Mouse (Mus musculus): Measurements from ENCODE around the gene Cdk2ap2. TPM values are rescaled to one million over a fixed set of nuclear protein-coding genes. Genes with fewer than 3 reads are reported as not detected.
"Not testable (repeated sequence)": the region's sequence is repeated elsewhere in the genome, so short reads cannot be mapped to it uniquely, and the experiment has no call there.

Gene Cdk2ap2
- polyA plus RNA-seq, 1 experiment from 2014 or later: 88.7 TPM

DNA sequence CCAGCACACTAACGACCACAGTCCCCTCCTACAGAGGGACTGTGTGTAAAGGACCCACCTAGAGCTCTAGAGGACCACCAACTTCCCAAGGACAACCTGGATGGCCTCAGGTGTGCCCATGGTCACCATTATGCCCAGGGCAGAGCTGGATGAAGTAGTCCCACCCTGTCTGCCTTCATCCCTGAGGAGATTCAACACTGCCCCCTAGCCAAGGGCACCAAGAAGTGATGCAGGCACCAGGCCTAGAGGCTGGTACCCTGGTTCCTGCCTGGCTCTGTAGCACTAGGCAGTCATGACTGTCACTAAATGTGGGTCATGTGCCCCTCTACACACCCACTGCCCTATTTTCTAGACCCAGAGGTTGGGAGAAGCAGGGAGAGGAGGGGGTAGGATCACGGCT lies 34.8 kb downstream of the Cdk2ap2 start:
- no peaks in the 10 kb centered on the region for H3K9me3 ChIP-seq (replicated peaks)
- no peaks in the 10 kb centered on the region for H3K27me3 ChIP-seq (replicated peaks)
- H3K4me1 ChIP-seq: peaks cover 12% of the 10 kb centered on the region
- H3K9ac ChIP-seq (replicated peaks): no peak overlapping the region
- WGBS: 87% methylated on average over 2 of the region's 2 CpGs
- H3K27ac ChIP-seq (replicated peaks): no peak overlapping the region
- H3K4me2 ChIP-seq: no peak overlapping the region
- peaks cover 42% of the 10 kb centered on the region for H3K36me3 ChIP-seq
- no peak overlapping the region for H3K4me3 ChIP-seq (replicated peaks)
- ATAC-seq (ENCODE audit: low FRiP score): no peak

GRCm38 (mm10) chr19:4134354-4134753 lies 37.4 kb downstream of the Cdk2ap2 start:
- no peak for ATAC-seq (ENCODE audit: low FRiP score)
- WGBS: 92% methylated on average over 4 of the region's 4 CpGs
- no peak overlapping the region for H3K27ac ChIP-seq (replicated peaks)
- H3K9me3 ChIP-seq (replicated peaks): no peaks in the 10 kb centered on the region
- H3K4me3 ChIP-seq (replicated peaks): no peak overlapping the region
- no peaks in the 10 kb centered on the region for H3K27me3 ChIP-seq (replicated peaks)
- no peak overlapping the region for H3K4me2 ChIP-seq
- H3K4me1 ChIP-seq: peaks cover 4% of the 10 kb centered on the region
- H3K9ac ChIP-seq (replicated peaks): no peak overlapping the region
- H3K36me3 ChIP-seq: peaks cover 31% of the 10 kb centered on the region

- ATAC-seq (ENCODE audit: low FRiP score): not testable (repeated sequence)
Observed at GRCm38 (mm10) chr19:4135229-4135962, 38.4 kb downstream of the Cdk2ap2 start.

GRCm38 (mm10) chr19:4135963-4136345 lies 39.0 kb downstream of the Cdk2ap2 start:
- not testable (repeated sequence) for H3K4me3 ChIP-seq (replicated peaks); H3K9ac ChIP-seq (replicated peaks); H3K9me3 ChIP-seq (replicated peaks); H3K4me1 ChIP-seq; H3K27ac ChIP-seq (replicated peaks); H3K27me3 ChIP-seq (replicated peaks); ATAC-seq (ENCODE audit: low FRiP score); H3K4me2 ChIP-seq
- 26% methylated on average over 8 of the region's 8 CpGs for WGBS
- peaks cover 22% of the 10 kb centered on the region for H3K36me3 ChIP-seq

More at GRCm38 (mm10) chr19:4135229-4135962, 38.4 kb downstream of the Cdk2ap2 start:
- H3K9me3 ChIP-seq (replicated peaks); H3K27me3 ChIP-seq (replicated peaks); H3K4me2 ChIP-seq; H3K4me1 ChIP-seq; H3K4me3 ChIP-seq (replicated peaks); H3K27ac ChIP-seq (replicated peaks); H3K9ac ChIP-seq (replicated peaks): not testable (repeated sequence)
- H3K36me3 ChIP-seq: peaks cover 22% of the 10 kb centered on the region
- 82% methylated on average over 6 of the region's 6 CpGs for WGBS

DNA sequence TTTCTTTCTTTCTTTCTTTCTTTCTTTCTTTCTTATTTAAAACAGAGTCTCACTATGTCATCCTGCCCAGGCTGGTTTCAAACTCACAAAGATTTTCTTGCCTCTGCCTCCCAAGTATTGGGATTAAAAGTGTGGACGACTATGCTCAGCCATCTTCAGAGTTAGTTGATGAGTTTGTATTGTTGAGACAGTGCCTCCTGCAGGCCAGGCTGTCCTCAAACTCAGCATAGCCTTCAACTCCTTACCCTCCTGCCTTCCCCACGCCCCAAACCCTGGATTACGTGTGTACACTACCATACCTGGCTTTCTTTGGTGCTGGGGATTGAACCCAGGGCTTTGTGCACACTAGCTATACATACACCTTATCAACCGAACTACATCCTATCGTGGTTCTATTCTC lies 39.5 kb downstream of the Cdk2ap2 start:
- ATAC-seq (ENCODE audit: low FRiP score): no peak
- Histone ChIP-seq H3K4me1 (peaks cover 6% of the 10 kb centered on the region), H3K9me3 (replicated peaks) (no peaks in the 10 kb centered on the region), H3K4me3 (replicated peaks) (no peak overlapping the region), H3K36me3 (peaks cover 18% of the 10 kb centered on the region), H3K27me3 (replicated peaks) (no peaks in the 10 kb centered on the region), H3K9ac (replicated peaks) (no peak overlapping the region), H3K4me2 (no peak overlapping the region), H3K27ac (replicated peaks) (no peak overlapping the region)
- 84% methylated on average over 5 of the region's 5 CpGs for WGBS

- H3K9me3 ChIP-seq (replicated peaks): no peaks in the 10 kb centered on the region
- no peak overlapping the region for H3K9ac ChIP-seq (replicated peaks)
- no peak overlapping the region for H3K4me3 ChIP-seq (replicated peaks)
- no peaks in the 10 kb centered on the region for H3K27me3 ChIP-seq (replicated peaks)
- WGBS: 73% methylated on average over 5 of the region's 5 CpGs
- no peak for ATAC-seq (ENCODE audit: low FRiP score)
- no peak overlapping the region for H3K27ac ChIP-seq (replicated peaks)
- peaks cover 5% of the 10 kb centered on the region for H3K36me3 ChIP-seq
- H3K4me1 ChIP-seq: peaks cover 6% of the 10 kb centered on the region
- H3K4me2 ChIP-seq: no peak overlapping the region
Observed at GRCm38 (mm10) chr19:4137913-4138312, 40.9 kb downstream of the Cdk2ap2 start.

DNA sequence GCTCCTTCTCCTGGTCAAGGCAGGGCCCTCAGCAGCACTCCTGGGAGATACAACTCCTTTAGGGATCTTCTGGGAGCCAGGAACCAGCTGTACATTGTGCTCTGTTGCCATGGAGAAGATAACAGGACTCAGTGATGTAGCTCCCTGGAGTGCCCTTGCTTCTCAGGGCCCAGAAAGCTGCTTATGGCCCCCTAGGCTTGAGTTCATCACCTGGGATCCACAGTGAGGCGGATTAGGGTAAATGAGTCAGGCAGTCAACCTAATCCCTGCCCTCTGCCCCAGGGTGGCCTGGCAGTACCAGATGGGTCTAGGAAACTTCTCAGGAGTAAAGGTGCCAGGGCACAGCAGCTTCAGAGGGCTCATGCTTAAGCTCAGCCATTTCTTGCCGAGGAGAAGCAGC lies 42.5 kb downstream of the Cdk2ap2 start, which contains the start of gene Gpr152:
TSS of gene Gpr152 (plus strand) at position 342 of the 400 bp plus-strand sequence.
- WGBS: 67% methylated on average over 2 of the region's 2 CpGs
- H3K9ac ChIP-seq (replicated peaks): no peak within 1 kb of the TSS
- H3K27ac ChIP-seq (replicated peaks): no peak within 1 kb of the TSS
- H3K36me3 ChIP-seq: no peaks in the 10 kb centered on the region
- no peak for ATAC-seq (ENCODE audit: low FRiP score)
- peaks cover 6% of the 10 kb centered on the region for H3K4me1 ChIP-seq
- H3K9me3 ChIP-seq (replicated peaks): no peaks in the 10 kb centered on the region
- H3K4me2 ChIP-seq: no peak within 1 kb of the TSS
- H3K4me3 ChIP-seq (replicated peaks): no peak within 1 kb of the TSS
- H3K27me3 ChIP-seq (replicated peaks): no peaks in the 10 kb centered on the region

GRCm38 (mm10) chr19:4140147-4140546 lies 43.2 kb downstream of the Cdk2ap2 start:
- no peak for ATAC-seq (ENCODE audit: low FRiP score)
- Histone ChIP-seq H3K4me2 (no peak overlapping the region), H3K4me1 (peaks cover 6% of the 10 kb centered on the region), H3K9ac (replicated peaks) (no peak overlapping the region), H3K36me3 (no peaks in the 10 kb centered on the region), H3K27me3 (replicated peaks) (no peaks in the 10 kb centered on the region), H3K9me3 (replicated peaks) (no peaks in the 10 kb centered on the region), H3K27ac (replicated peaks) (no peak overlapping the region), H3K4me3 (replicated peaks) (no peak overlapping the region)
- 79% methylated on average over 6 of the region's 6 CpGs for WGBS

DNA sequence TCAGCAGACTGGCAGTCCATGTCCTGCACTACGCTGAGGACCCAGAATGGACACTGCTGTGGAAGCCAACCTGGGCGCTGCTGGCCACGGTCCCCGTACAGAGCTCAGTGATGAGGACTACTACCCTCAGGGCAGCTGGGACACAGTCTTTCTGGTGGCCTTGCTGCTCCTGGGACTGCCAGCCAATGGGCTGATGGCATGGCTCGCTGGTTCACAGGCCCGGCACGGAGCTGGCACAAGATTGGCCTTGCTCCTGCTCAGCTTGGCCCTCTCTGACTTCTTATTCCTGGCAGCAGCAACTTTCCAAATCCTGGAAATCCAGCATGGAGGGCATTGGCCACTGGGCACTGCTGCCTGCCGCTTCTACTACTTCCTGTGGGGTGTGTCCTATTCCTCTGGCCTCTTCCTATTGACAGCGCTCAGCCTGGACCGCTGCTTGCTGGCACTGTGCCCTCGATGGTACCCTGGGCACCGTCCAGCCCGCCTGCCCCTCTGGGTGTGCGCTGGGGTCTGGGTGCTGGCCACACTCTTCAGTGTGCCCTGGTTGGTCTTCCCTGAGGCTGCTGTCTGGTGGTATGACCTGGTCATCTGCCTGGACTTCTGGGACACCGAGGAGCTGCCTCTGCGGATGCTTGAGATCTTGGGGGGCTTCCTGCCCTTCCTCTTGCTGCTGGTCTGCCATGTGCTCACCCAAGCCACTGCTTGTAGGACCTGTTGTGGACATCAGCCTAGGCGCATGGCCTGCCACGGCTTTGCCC lies 45.6 kb downstream of the Cdk2ap2 start:
- 92% methylated on average over 18 of the region's 18 CpGs for WGBS

DNA sequence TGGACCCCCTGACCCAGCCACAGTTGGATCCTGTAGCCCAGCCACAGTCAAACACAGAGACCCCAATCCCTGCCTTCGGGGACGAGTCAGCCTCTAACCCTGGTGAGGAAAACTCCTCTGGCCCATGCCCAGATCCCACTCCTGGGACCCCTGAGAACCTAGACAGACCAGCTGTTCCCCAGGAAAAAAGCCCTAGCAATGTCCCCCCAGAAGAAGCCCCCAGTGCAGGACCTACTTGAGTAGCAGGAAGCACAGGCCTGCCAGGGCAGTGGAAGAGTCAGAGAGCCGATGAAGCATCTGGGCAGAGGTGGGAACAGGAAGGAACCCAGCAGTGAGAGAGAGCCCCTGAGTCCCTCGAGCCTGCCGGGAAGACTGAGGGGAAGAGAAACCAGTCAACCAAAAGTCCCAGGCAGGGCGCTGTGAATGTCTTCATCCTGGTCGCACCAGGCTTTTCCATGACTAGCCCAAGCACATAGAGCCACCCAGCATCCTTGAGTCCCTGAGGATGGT lies 46.8 kb downstream of the Cdk2ap2 start, which contains the start of gene Cabp4:
TSS of gene Cabp4 (minus strand) at position 275 of the 510 bp plus-strand sequence.
- WGBS: 82% methylated on average over 7 of the region's 7 CpGs
- ATAC-seq (ENCODE audit: low FRiP score): no peak
- Histone ChIP-seq H3K27me3 (replicated peaks) (no peaks in the 10 kb centered on the region), H3K9ac (replicated peaks) (no peak within 1 kb of the TSS), H3K36me3 (no peaks in the 10 kb centered on the region), H3K4me2 (no peak within 1 kb of the TSS), H3K4me1 (peaks cover 14% of the 10 kb centered on the region), H3K27ac (replicated peaks) (no peak within 1 kb of the TSS), H3K4me3 (replicated peaks) (no peak within 1 kb of the TSS), H3K9me3 (replicated peaks) (no peaks in the 10 kb centered on the region)

More for the DNA sequence above, 45.6 kb downstream of the Cdk2ap2 start:
- H3K36me3 ChIP-seq: no peaks in the 10 kb centered on the region
- no peak for ATAC-seq (ENCODE audit: low FRiP score)
- H3K4me3 ChIP-seq (replicated peaks): no peak overlapping the region
- no peak overlapping the region for H3K4me2 ChIP-seq
- peaks cover 7% of the 10 kb centered on the region for H3K4me1 ChIP-seq
- no peak overlapping the region for H3K27ac ChIP-seq (replicated peaks)
- H3K9ac ChIP-seq (replicated peaks): no peak overlapping the region
- H3K9me3 ChIP-seq (replicated peaks): no peaks in the 10 kb centered on the region
- H3K27me3 ChIP-seq (replicated peaks): no peaks in the 10 kb centered on the region

GRCm38 (mm10) chr19:4144550-4145498 lies 47.8 kb downstream of the Cdk2ap2 start:
- no peaks in the 10 kb centered on the region for H3K27me3 ChIP-seq (replicated peaks)
- H3K4me1 ChIP-seq: peaks cover 18% of the 10 kb centered on the region
- no peak overlapping the region for H3K4me2 ChIP-seq
- 86% methylated on average over 16 of the region's 16 CpGs for WGBS
- H3K4me3 ChIP-seq (replicated peaks): no peak overlapping the region
- H3K9ac ChIP-seq (replicated peaks): no peak overlapping the region
- no peaks in the 10 kb centered on the region for H3K9me3 ChIP-seq (replicated peaks)
- H3K27ac ChIP-seq (replicated peaks): no peak overlapping the region
- no peaks in the 10 kb centered on the region for H3K36me3 ChIP-seq
- no peak for ATAC-seq (ENCODE audit: low FRiP score)
